Mouse (Mus musculus) limb, embryonic 11.5 days (tissue): ENCODE results near the gene Slc22a8. TPM values are rescaled to one million over a fixed set of nuclear protein-coding genes. Genes with fewer than 3 reads are reported as not detected.

Experiments
- ATAC-seq: fragments of 200-750 bp; cut with Nextera tagmentation; 2 replicates; pipeline ENCODE4 v1.8.0; 2017; ENCODE audit warnings: low read depth; ENCODE audit not compliant: insufficient number of reproducible peaks, low FRiP score, low TSS enrichment
- DNase-seq: peaks from one replicate; pipeline ENCODE4 v3.0.0-alpha.2; 2015; ENCODE audit warnings: low spot score
- H3K27ac ChIP-seq: fragments of 300-500 bp; sonication (generic); replicated peaks from 2 replicates; pipeline ENCODE4 v1.5.1; 2014; ENCODE audit warnings: low read depth, mild to moderate bottlenecking, low read length
- H3K27me3 ChIP-seq: fragments of 300-500 bp; sonication (generic); 2 replicates; pipeline ENCODE4 v1.6.1; 2014; ENCODE audit warnings: mild to moderate bottlenecking, low read length, mixed read lengths; ENCODE audit not compliant: control insufficient read depth, insufficient read depth
- H3K36me3 ChIP-seq: fragments of 300-500 bp; sonication (generic); 2 replicates; pipeline ENCODE4 v1.6.1; 2014; ENCODE audit warnings: mild to moderate bottlenecking, low read length, moderate library complexity, mixed read lengths; ENCODE audit not compliant: control insufficient read depth, insufficient read depth
- H3K4me1 ChIP-seq: fragments of 300-500 bp; sonication (generic); 2 replicates; pipeline ENCODE4 v1.6.1; 2014; ENCODE audit warnings: low read length, mixed read lengths; ENCODE audit not compliant: control insufficient read depth, insufficient read depth
- H3K4me2 ChIP-seq: fragments of 300-500 bp; sonication (generic); 2 replicates; pipeline ENCODE4 v1.6.1; 2014; ENCODE audit warnings: low read depth, mild to moderate bottlenecking, moderate library complexity; ENCODE audit not compliant: severe bottlenecking
- H3K4me3 ChIP-seq: fragments of 300-500 bp; sonication (generic); 2 replicates; pipeline ENCODE4 v1.5.1; 2014; ENCODE audit warnings: low read depth, low read length
- H3K9ac ChIP-seq: fragments of 300-500 bp; sonication (generic); 2 replicates; pipeline ENCODE4 v1.6.1; 2014; ENCODE audit warnings: mild to moderate bottlenecking, low read length
- H3K9me3 ChIP-seq: fragments of 300-500 bp; sonication (generic); 2 replicates; pipeline ENCODE4 v1.6.1; 2016; ENCODE audit warnings: low read length; ENCODE audit not compliant: control insufficient read depth
- WGBS: fragments of 180-500 bp; shearing (Covaris S2); extraction: QIAGEN DNeasy Blood & Tissue Kit; methylation state at CpG from one replicate; pipeline ENCODE4 v1.1.7; 2014; 5-methylcytosine and 5-hydroxymethylcytosine counted together
- polyA plus RNA-seq: library from polyadenylated mRNA; unstranded; fragments of >200 nt; fragmentation: Nextera tagmentation; extraction: Ambion mirVana; gene quantifications from 2 replicates; pipeline ENCODE4 v1.2.1, GENCODE M21; 2014

The Slc22a8 gene
- polyA plus RNA-seq, 1 experiment from 2014 or later = not detected

- no peaks in the 10 kb centered on the region for H3K36me3 ChIP-seq
- H3K9me3 ChIP-seq = no peaks in the 10 kb centered on the region
- ATAC-seq (no peak), DNase-seq (no peak)
- H3K9ac ChIP-seq = no peak overlapping the region
- no peaks in the 10 kb centered on the region for H3K4me1 ChIP-seq
- WGBS = 66% methylated on average over 2 of the region's 2 CpGs
- no peak overlapping the region for H3K27ac ChIP-seq
- no peaks in the 10 kb centered on the region for H3K27me3 ChIP-seq
- H3K4me3 ChIP-seq = no peak overlapping the region
- no peak overlapping the region for H3K4me2 ChIP-seq
These were observed 20.6 kb upstream of the Slc22a8 start for GRCm38 (mm10) chr19:8570341-8571040.

DNA sequence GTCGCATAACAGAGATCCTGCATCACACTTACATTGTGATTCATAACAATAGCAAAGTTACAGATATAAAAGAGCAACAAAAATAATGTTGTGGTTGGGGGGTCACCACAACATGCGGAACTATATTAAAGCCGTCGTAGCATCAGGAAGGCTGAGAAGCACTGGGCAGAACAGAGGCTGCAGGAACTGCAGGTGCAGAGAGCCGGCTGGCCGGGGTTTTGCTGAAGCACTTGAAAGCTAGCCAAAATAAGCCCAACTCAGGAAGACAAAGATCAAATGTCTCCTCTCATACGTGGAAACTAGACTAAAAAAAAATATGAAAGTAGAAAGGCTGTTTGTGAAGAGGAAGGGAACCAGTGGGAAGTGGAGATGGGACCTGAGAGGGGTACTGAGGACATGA, 19.3 kb upstream of the Slc22a8 start:
- H3K36me3 ChIP-seq = no peaks in the 10 kb centered on the region
- no peak overlapping the region for H3K27ac ChIP-seq
- H3K4me2 ChIP-seq = no peak overlapping the region
- no peak for DNase-seq
- WGBS = 81% methylated on average over 7 of the region's 7 CpGs
- H3K4me1 ChIP-seq = no peaks in the 10 kb centered on the region
- no peaks in the 10 kb centered on the region for H3K27me3 ChIP-seq
- no peak overlapping the region for H3K4me3 ChIP-seq
- ATAC-seq = no peak
- no peaks in the 10 kb centered on the region for H3K9me3 ChIP-seq
- no peak overlapping the region for H3K9ac ChIP-seq

DNA sequence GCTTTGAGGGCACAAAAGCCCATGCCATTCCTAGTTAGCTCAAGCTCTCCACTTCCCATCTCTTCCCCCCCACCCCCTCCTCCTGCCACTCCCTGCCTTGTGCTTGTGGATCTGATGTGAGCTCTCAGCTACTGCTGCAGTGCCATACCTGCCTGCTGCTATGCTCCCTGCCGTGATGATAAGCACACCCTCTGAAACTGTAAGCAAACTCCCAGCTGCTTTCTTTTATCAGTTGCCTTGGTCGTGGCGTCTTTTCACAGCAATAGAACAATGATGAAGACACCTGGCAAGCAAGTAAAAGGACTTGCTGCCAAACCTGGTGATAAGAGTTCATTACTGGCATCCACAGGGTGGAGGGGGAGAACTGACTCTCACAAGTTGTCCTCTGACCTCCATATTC, 18.6 kb upstream of the Slc22a8 start:
- 38% methylated on average over 3 of the region's 3 CpGs for WGBS
- DNase-seq (no peak), ATAC-seq (no peak)

DNA sequence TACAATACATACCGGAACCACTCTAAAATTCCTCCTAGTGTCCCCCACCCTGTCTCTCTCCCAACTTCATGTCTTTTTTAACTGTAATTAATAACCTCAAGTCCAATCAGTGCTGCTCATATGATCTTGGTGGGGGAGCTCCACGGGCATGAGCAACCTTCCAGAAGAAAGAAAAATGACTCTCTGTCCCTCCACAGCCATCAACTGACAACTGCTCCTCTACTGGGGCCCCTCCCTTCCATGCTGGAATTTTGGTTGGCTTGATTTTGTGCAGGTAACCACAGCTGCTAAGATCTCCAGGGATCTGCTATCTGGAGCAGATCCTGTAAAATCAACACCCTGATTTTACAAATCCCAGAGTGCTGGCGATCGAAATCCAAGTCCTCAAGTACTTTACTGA, 13.6 kb upstream of the Slc22a8 start:
- H3K36me3 ChIP-seq = no peaks in the 10 kb centered on the region
- DNase-seq = no peak
- no peaks in the 10 kb centered on the region for H3K4me1 ChIP-seq
- no peak overlapping the region for H3K4me3 ChIP-seq
- ATAC-seq = no peak
- H3K4me2 ChIP-seq = no peak overlapping the region
- H3K9me3 ChIP-seq = no peaks in the 10 kb centered on the region
- WGBS = 86% methylated on average over 4 of the region's 4 CpGs
- no peak overlapping the region for H3K9ac ChIP-seq
- H3K27me3 ChIP-seq = no peaks in the 10 kb centered on the region
- H3K27ac ChIP-seq = no peak overlapping the region

More for the DNA sequence above, 18.6 kb upstream of the Slc22a8 start:
- H3K4me1 ChIP-seq = no peaks in the 10 kb centered on the region
- H3K27ac ChIP-seq = no peak overlapping the region
- no peak overlapping the region for H3K4me2 ChIP-seq
- no peak overlapping the region for H3K4me3 ChIP-seq
- H3K27me3 ChIP-seq = no peaks in the 10 kb centered on the region
- H3K9me3 ChIP-seq = no peaks in the 10 kb centered on the region
- H3K36me3 ChIP-seq = no peaks in the 10 kb centered on the region
- H3K9ac ChIP-seq = no peak overlapping the region

DNA sequence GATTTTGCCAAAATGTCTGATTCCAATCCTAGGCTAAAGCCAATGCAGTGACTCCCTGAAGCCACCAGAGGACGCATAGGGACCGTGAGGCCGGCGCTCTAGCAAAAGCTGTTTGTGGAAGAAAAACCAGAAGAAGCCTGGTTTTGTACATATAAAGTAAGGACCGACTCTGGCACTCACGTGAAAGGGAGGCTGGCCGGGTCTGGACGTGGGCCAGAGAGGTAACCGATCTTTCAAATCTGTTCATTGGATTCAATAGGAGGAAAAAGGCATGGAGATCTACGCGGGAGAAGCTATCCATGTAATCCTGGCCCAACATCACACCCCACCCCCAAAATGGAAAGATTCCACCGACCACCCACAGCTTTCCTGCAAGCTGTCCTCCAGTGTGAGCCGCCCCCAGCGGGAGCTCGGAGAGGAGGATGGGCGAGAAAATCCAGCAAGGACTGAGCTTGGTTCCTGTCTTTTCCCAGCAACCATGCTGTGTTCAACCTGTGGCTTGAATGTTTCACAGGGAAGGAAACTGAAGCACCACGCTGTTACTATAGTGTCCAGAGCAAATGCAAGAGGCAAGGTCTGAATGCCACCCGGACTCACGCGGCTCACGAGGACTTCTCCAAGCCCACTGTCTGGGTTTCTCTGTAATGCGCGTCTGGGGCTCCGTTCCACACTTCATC, 12.6 kb upstream of the Slc22a8 start:
- Histone ChIP-seq H3K4me2 (peak overlapping the region; percentile 42), H3K9me3 (no peaks in the 10 kb centered on the region), H3K27me3 (no peaks in the 10 kb centered on the region), H3K27ac (no peak overlapping the region), H3K4me1 (no peaks in the 10 kb centered on the region), H3K9ac (peak overlapping the region; percentile 4; the same call in 1 of the 2 replicates), H3K4me3 (no peak overlapping the region), H3K36me3 (no peaks in the 10 kb centered on the region)
- ATAC-seq = peak; percentile 60; the same call in 1 of the 2 replicates
- 9% methylated on average over 24 of the region's 24 CpGs for WGBS
- DNase-seq = peak; percentile 75

DNA sequence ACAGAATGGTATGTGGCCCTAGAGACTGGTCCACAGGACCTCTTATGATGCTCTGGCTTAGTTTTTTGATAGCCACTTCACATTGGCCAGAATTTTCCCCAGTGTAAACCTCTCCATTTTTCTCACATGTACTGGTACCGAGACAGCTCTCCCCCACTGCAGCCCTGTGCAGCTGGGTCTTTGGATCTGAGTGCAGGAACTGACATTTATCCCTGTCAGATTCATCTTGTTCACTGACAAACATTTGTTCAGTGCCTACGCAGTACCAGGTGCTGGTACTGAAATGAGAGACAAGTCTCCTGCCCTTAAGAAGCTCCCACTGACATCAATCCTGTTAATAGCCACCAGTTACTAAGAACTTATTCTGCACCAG, 12.1 kb upstream of the Slc22a8 start:
- ATAC-seq = no peak
- WGBS = 68% methylated on average over 2 of the region's 2 CpGs
- Histone ChIP-seq H3K36me3 (no peaks in the 10 kb centered on the region), H3K27me3 (no peaks in the 10 kb centered on the region), H3K9ac (no peak overlapping the region), H3K4me3 (no peak overlapping the region), H3K4me2 (peak overlapping the region; percentile 42; the same call in 1 of the 2 replicates), H3K4me1 (no peaks in the 10 kb centered on the region), H3K9me3 (no peaks in the 10 kb centered on the region), H3K27ac (no peak overlapping the region)
- DNase-seq = no peak

DNA sequence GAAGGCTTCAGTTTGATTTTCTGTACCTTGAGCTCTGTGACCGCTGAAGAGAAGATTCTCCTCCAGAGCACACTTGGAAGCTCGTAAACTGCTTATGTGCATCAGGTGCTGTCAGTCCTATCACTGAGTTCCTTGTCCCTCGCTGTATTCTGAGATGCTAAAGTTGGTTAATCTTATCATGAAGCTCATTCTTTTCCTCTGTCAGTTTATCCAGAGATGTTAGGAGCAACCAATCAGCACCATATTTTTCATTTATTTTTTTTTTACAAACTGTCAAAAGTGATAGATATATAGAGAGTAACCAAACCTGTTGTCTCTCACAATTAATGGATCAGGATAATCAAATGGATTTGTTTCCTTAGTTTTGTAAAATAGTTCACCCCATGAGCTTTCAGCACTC, 5.8 kb upstream of the Slc22a8 start:
- 77% methylated on average over 3 of the region's 3 CpGs for WGBS

DNA sequence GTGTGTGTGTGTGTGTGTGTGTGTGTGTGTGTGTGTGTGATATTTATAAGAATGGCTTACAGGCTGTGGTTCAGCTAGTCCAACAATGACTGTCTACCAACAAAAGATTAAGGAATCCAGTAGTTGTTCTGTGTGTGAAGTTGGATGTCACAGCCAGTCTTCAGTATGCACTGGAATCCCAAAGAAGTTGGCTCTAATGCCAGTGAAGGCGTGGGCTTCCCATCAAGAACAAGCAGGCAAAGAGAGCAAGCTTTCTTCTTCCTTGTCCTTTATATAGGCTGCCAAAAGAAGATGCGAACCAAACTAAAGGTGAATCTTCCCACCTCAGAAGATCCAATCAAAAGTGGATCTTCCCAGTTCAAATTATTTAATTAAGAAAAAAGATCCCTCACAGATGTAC, 5.2 kb upstream of the Slc22a8 start:
- Histone ChIP-seq H3K36me3 (no peaks in the 10 kb centered on the region), H3K9me3 (no peaks in the 10 kb centered on the region), H3K9ac (no peak overlapping the region), H3K4me1 (no peaks in the 10 kb centered on the region), H3K27ac (no peak overlapping the region), H3K27me3 (no peaks in the 10 kb centered on the region), H3K4me2 (no peak overlapping the region), H3K4me3 (no peak overlapping the region)
- WGBS = 87% methylated on average over 2 of the region's 2 CpGs
- ATAC-seq = no peak
- DNase-seq = no peak

More for the DNA sequence above, 5.8 kb upstream of the Slc22a8 start:
- DNase-seq (no peak), ATAC-seq (no peak)
- Histone ChIP-seq H3K9me3 (no peaks in the 10 kb centered on the region), H3K4me1 (no peaks in the 10 kb centered on the region), H3K9ac (no peak overlapping the region), H3K27me3 (no peaks in the 10 kb centered on the region), H3K36me3 (no peaks in the 10 kb centered on the region), H3K4me2 (no peak overlapping the region), H3K27ac (no peak overlapping the region), H3K4me3 (no peak overlapping the region)
